Mouse (Mus musculus): Measurements from ENCODE around the gene Gm20696. TPM values are rescaled to one million over a fixed set of nuclear protein-coding genes. Genes with fewer than 3 reads are reported as not detected.

Gm20696 gene
- polyA plus RNA-seq, 1 experiment from 2014 or later: 3.2 TPM

- no peak overlapping the region for H3K4me3 ChIP-seq
- peaks cover 15% of the 10 kb centered on the region for H3K4me1 ChIP-seq
- no peak overlapping the region for H3K27ac ChIP-seq
- no peaks in the 10 kb centered on the region for H3K9me3 ChIP-seq (replicated peaks)
- 54% methylated on average over 3 of the region's 3 CpGs for WGBS
- DNase-seq (ENCODE audit: low spot score): no peak
- no peaks in the 10 kb centered on the region for H3K27me3 ChIP-seq (ENCODE audit: low read depth, poor library complexity, severe bottlenecking)
- H3K36me3 ChIP-seq: no peaks in the 10 kb centered on the region
These were observed 241.6 kb downstream of the Gm20696 start for GRCm38 (mm10) chr6:99425044-99425443.

GRCm38 (mm10) chr6:99420666-99421065 is 245.9 kb downstream of the Gm20696 start:
- Histone ChIP-seq H3K27ac (no peak overlapping the region), H3K36me3 (no peaks in the 10 kb centered on the region), H3K9me3 (replicated peaks) (no peaks in the 10 kb centered on the region), H3K4me1 (peaks cover 17% of the 10 kb centered on the region), H3K27me3 (ENCODE audit: low read depth, poor library complexity, severe bottlenecking) (no peaks in the 10 kb centered on the region), H3K4me3 (no peak overlapping the region)
- WGBS: 90% methylated on average over 8 of the region's 8 CpGs
- no peak for DNase-seq (ENCODE audit: low spot score)

GRCm38 (mm10) chr6:99412598-99412997 is 254.0 kb downstream of the Gm20696 start:
- H3K27ac ChIP-seq: no peak overlapping the region
- H3K4me3 ChIP-seq: no peak overlapping the region
- H3K36me3 ChIP-seq: no peaks in the 10 kb centered on the region
- DNase-seq (ENCODE audit: low spot score): no peak
- H3K4me1 ChIP-seq: peaks cover 20% of the 10 kb centered on the region
- H3K27me3 ChIP-seq (ENCODE audit: low read depth, poor library complexity, severe bottlenecking): peaks cover 4% of the 10 kb centered on the region; the same call in 1 of the 2 replicates
- 89% methylated on average over 6 of the region's 6 CpGs for WGBS
- H3K9me3 ChIP-seq (replicated peaks): no peaks in the 10 kb centered on the region

- DNase-seq (ENCODE audit: low spot score): no peak
- H3K36me3 ChIP-seq: no peaks in the 10 kb centered on the region
- no peak overlapping the region for H3K27ac ChIP-seq
- peaks cover 4% of the 10 kb centered on the region; the same call in 1 of the 2 replicates for H3K27me3 ChIP-seq (ENCODE audit: low read depth, poor library complexity, severe bottlenecking)
- no peaks in the 10 kb centered on the region for H3K9me3 ChIP-seq (replicated peaks)
- H3K4me1 ChIP-seq: peaks cover 20% of the 10 kb centered on the region
- H3K4me3 ChIP-seq: no peak overlapping the region
- WGBS: 92% methylated on average over 5 of the region's 5 CpGs
These were observed 257.0 kb downstream of the Gm20696 start for GRCm38 (mm10) chr6:99409602-99410001.

GRCm38 (mm10) chr6:99408880-99409279 is 257.7 kb downstream of the Gm20696 start:
- WGBS: 81% methylated on average over 4 of the region's 4 CpGs
- Histone ChIP-seq H3K36me3 (no peaks in the 10 kb centered on the region), H3K4me3 (no peak overlapping the region), H3K9me3 (replicated peaks) (no peaks in the 10 kb centered on the region), H3K27ac (no peak overlapping the region), H3K4me1 (peaks cover 20% of the 10 kb centered on the region), H3K27me3 (ENCODE audit: low read depth, poor library complexity, severe bottlenecking) (peaks cover 4% of the 10 kb centered on the region; the same call in 1 of the 2 replicates)
- DNase-seq (ENCODE audit: low spot score): no peak

- H3K27ac ChIP-seq: no peak overlapping the region
- peaks cover 4% of the 10 kb centered on the region; the same call in 1 of the 2 replicates for H3K27me3 ChIP-seq (ENCODE audit: low read depth, poor library complexity, severe bottlenecking)
- no peaks in the 10 kb centered on the region for H3K9me3 ChIP-seq (replicated peaks)
- H3K36me3 ChIP-seq: no peaks in the 10 kb centered on the region
- peaks cover 35% of the 10 kb centered on the region for H3K4me1 ChIP-seq
- 93% methylated on average over 6 of the region's 6 CpGs for WGBS
- no peak overlapping the region for H3K4me3 ChIP-seq
- DNase-seq (ENCODE audit: low spot score): no peak
These were observed 262.7 kb downstream of the Gm20696 start for GRCm38 (mm10) chr6:99403755-99404390.

- no peak overlapping the region for H3K4me3 ChIP-seq
- no peak overlapping the region for H3K27ac ChIP-seq
- H3K27me3 ChIP-seq (ENCODE audit: low read depth, poor library complexity, severe bottlenecking): 0 out of 2 replicates have a peak, but pooled peaks cover 2% of the 10 kb centered on the region
- 79% methylated on average over 9 of the region's 9 CpGs for WGBS
- H3K36me3 ChIP-seq: no peaks in the 10 kb centered on the region
- H3K9me3 ChIP-seq (replicated peaks): no peaks in the 10 kb centered on the region
- H3K4me1 ChIP-seq: peaks cover 35% of the 10 kb centered on the region
- no peak for DNase-seq (ENCODE audit: low spot score)
These were observed 263.7 kb downstream of the Gm20696 start for GRCm38 (mm10) chr6:99402941-99403340.

GRCm38 (mm10) chr6:99402370-99402769 is 264.2 kb downstream of the Gm20696 start:
- H3K36me3 ChIP-seq: no peaks in the 10 kb centered on the region
- 69% methylated on average over 3 of the region's 3 CpGs for WGBS
- no peaks in the 10 kb centered on the region for H3K9me3 ChIP-seq (replicated peaks)
- H3K4me1 ChIP-seq: peaks cover 35% of the 10 kb centered on the region
- no peak overlapping the region for H3K4me3 ChIP-seq
- H3K27me3 ChIP-seq (ENCODE audit: low read depth, poor library complexity, severe bottlenecking): no peaks in the 10 kb centered on the region
- no peak overlapping the region for H3K27ac ChIP-seq
- DNase-seq (ENCODE audit: low spot score): no peak

- no peak overlapping the region for H3K27ac ChIP-seq
- no peak for DNase-seq (ENCODE audit: low spot score)
- 88% methylated on average over 6 of the region's 6 CpGs for WGBS
- no peaks in the 10 kb centered on the region for H3K9me3 ChIP-seq (replicated peaks)
- no peaks in the 10 kb centered on the region for H3K27me3 ChIP-seq (ENCODE audit: low read depth, poor library complexity, severe bottlenecking)
- H3K36me3 ChIP-seq: no peaks in the 10 kb centered on the region
- peaks cover 35% of the 10 kb centered on the region for H3K4me1 ChIP-seq
- H3K4me3 ChIP-seq: no peak overlapping the region
These were observed 264.8 kb downstream of the Gm20696 start for GRCm38 (mm10) chr6:99401801-99402200.

GRCm38 (mm10) chr6:99401211-99401610 is 265.4 kb downstream of the Gm20696 start:
- H3K36me3 ChIP-seq: no peaks in the 10 kb centered on the region
- peaks cover 35% of the 10 kb centered on the region for H3K4me1 ChIP-seq
- H3K27me3 ChIP-seq (ENCODE audit: low read depth, poor library complexity, severe bottlenecking): no peaks in the 10 kb centered on the region
- H3K27ac ChIP-seq: no peak overlapping the region
- no peak for DNase-seq (ENCODE audit: low spot score)
- WGBS: 66% methylated on average over 2 of the region's 2 CpGs
- no peaks in the 10 kb centered on the region for H3K9me3 ChIP-seq (replicated peaks)
- no peak overlapping the region for H3K4me3 ChIP-seq

- Histone ChIP-seq H3K4me1 (peaks cover 22% of the 10 kb centered on the region), H3K4me3 (no peak overlapping the region), H3K27ac (no peak overlapping the region), H3K27me3 (ENCODE audit: low read depth, poor library complexity, severe bottlenecking) (no peaks in the 10 kb centered on the region), H3K36me3 (no peaks in the 10 kb centered on the region), H3K9me3 (replicated peaks) (no peaks in the 10 kb centered on the region)
- 90% methylated on average over 12 of the region's 12 CpGs for WGBS
- DNase-seq (ENCODE audit: low spot score): no peak
These were observed 270.9 kb downstream of the Gm20696 start for GRCm38 (mm10) chr6:99395745-99396144.

- Histone ChIP-seq H3K27me3 (ENCODE audit: low read depth, poor library complexity, severe bottlenecking) (no peaks in the 10 kb centered on the region), H3K36me3 (no peaks in the 10 kb centered on the region), H3K4me1 (peaks cover 14% of the 10 kb centered on the region), H3K9me3 (replicated peaks) (no peaks in the 10 kb centered on the region), H3K27ac (no peak overlapping the region), H3K4me3 (no peak overlapping the region)
- 89% methylated on average over 5 of the region's 5 CpGs for WGBS
- DNase-seq (ENCODE audit: low spot score): no peak
These were observed 271.8 kb downstream of the Gm20696 start for GRCm38 (mm10) chr6:99394801-99395200.

- WGBS: 90% methylated on average over 6 of the region's 6 CpGs
- H3K27me3 ChIP-seq (ENCODE audit: low read depth, poor library complexity, severe bottlenecking): no peaks in the 10 kb centered on the region
- H3K36me3 ChIP-seq: no peaks in the 10 kb centered on the region
- peaks cover 23% of the 10 kb centered on the region for H3K4me1 ChIP-seq
- no peak overlapping the region for H3K4me3 ChIP-seq
- no peak for DNase-seq (ENCODE audit: low spot score)
- no peak overlapping the region for H3K27ac ChIP-seq
- no peaks in the 10 kb centered on the region for H3K9me3 ChIP-seq (replicated peaks)
These were observed 274.1 kb downstream of the Gm20696 start for GRCm38 (mm10) chr6:99392484-99392883.

Data from limb, embryonic 10.5 days (tissue).